Mouse (Mus musculus): Measurements from ENCODE around the gene Lrrn3. TPM values are rescaled to one million over a fixed set of nuclear protein-coding genes. Genes with fewer than 3 reads are reported as not detected.

Lrrn3 gene
- total and polyA plus RNA-seq, 2 experiments from 2014 or later = 92.8 to 127 TPM

GRCm38 (mm10) chr12:41436206-41436985 lies 49.8 kb downstream of the Lrrn3 start:
- no peak; the same call in 1 of the 2 replicates for ATAC-seq
- H3K9ac ChIP-seq = no peak overlapping the region
- no peak overlapping the region for H3K4me2 ChIP-seq (ENCODE audit: low read depth)
- H3K27me3 ChIP-seq (ENCODE audit: insufficient read depth, low read length) = no peaks in the 10 kb centered on the region
- no peaks in the 10 kb centered on the region for H3K36me3 ChIP-seq (ENCODE audit: insufficient read depth)
- TF ChIP-seq CTCF (IDR thresholded peaks at IDR 0.05; ENCODE audit: low read depth) = no peak
- H3K4me3 ChIP-seq (ENCODE audit: low read depth, low read length) = no peak overlapping the region
- no peak overlapping the region for H3K27ac ChIP-seq (ENCODE audit: low read depth, low read length)
- WGBS = 66% methylated on average over 5 of the region's 5 CpGs
- H3K4me1 ChIP-seq (ENCODE audit: insufficient read depth) = no peaks in the 10 kb centered on the region
- no peaks in the 10 kb centered on the region for H3K9me3 ChIP-seq (ENCODE audit: low read length)
- DNase-seq = no peak

GRCm38 (mm10) chr12:41428806-41429205 lies 57.4 kb downstream of the Lrrn3 start:
- H3K4me2 ChIP-seq (ENCODE audit: low read depth) = no peak overlapping the region
- H3K36me3 ChIP-seq (ENCODE audit: insufficient read depth) = no peaks in the 10 kb centered on the region
- no peak overlapping the region for H3K27ac ChIP-seq (ENCODE audit: low read depth, low read length)
- no peak for TF ChIP-seq CTCF (IDR thresholded peaks at IDR 0.05; ENCODE audit: low read depth)
- ATAC-seq = no peak
- no peak overlapping the region for H3K9ac ChIP-seq
- no peak overlapping the region for H3K4me3 ChIP-seq (ENCODE audit: low read depth, low read length)
- no peaks in the 10 kb centered on the region for H3K27me3 ChIP-seq (ENCODE audit: insufficient read depth, low read length)
- H3K4me1 ChIP-seq (ENCODE audit: insufficient read depth) = no peaks in the 10 kb centered on the region
- no peak for DNase-seq
- H3K9me3 ChIP-seq (ENCODE audit: low read length) = no peaks in the 10 kb centered on the region

- H3K4me3 ChIP-seq (ENCODE audit: low read depth, low read length) = no peak overlapping the region
- no peak for DNase-seq
- ATAC-seq = no peak
These were observed 58.8 kb downstream of the Lrrn3 start for GRCm38 (mm10) chr12:41427464-41427863.

GRCm38 (mm10) chr12:41425101-41425679 lies 61.0 kb downstream of the Lrrn3 start:
- no peaks in the 10 kb centered on the region for H3K9me3 ChIP-seq (ENCODE audit: low read length)
- no peak overlapping the region for H3K4me3 ChIP-seq (ENCODE audit: low read depth, low read length)
- no peaks in the 10 kb centered on the region for H3K36me3 ChIP-seq (ENCODE audit: insufficient read depth)
- ATAC-seq = no peak; the same call in 1 of the 2 replicates
- H3K4me2 ChIP-seq (ENCODE audit: low read depth) = no peak overlapping the region
- no peak overlapping the region for H3K27ac ChIP-seq (ENCODE audit: low read depth, low read length)
- 30% methylated on average over 9 of the region's 9 CpGs for WGBS
- H3K9ac ChIP-seq = no peak overlapping the region
- no peak for DNase-seq
- H3K4me1 ChIP-seq (ENCODE audit: insufficient read depth) = no peaks in the 10 kb centered on the region
- no peaks in the 10 kb centered on the region for H3K27me3 ChIP-seq (ENCODE audit: insufficient read depth, low read length)
- TF ChIP-seq CTCF (IDR thresholded peaks at IDR 0.05; ENCODE audit: low read depth) = no peak

More at GRCm38 (mm10) chr12:41427464-41427863, 58.8 kb downstream of the Lrrn3 start:
- Histone ChIP-seq H3K27me3 (ENCODE audit: insufficient read depth, low read length) (no peaks in the 10 kb centered on the region), H3K4me1 (ENCODE audit: insufficient read depth) (no peaks in the 10 kb centered on the region), H3K9ac (no peak overlapping the region), H3K36me3 (ENCODE audit: insufficient read depth) (no peaks in the 10 kb centered on the region), H3K4me2 (ENCODE audit: low read depth) (no peak overlapping the region), H3K27ac (ENCODE audit: low read depth, low read length) (no peak overlapping the region), H3K9me3 (ENCODE audit: low read length) (no peaks in the 10 kb centered on the region)
- TF ChIP-seq CTCF (IDR thresholded peaks at IDR 0.05; ENCODE audit: low read depth) = no peak
- WGBS = 26% methylated on average over 5 of the region's 5 CpGs

GRCm38 (mm10) chr12:41417961-41418360 lies 68.3 kb downstream of the Lrrn3 start:
- 47% methylated on average over 4 of the region's 4 CpGs for WGBS

GRCm38 (mm10) chr12:41417099-41417498 lies 69.1 kb downstream of the Lrrn3 start:
- no peak overlapping the region for H3K4me2 ChIP-seq (ENCODE audit: low read depth)
- H3K27ac ChIP-seq (ENCODE audit: low read depth, low read length) = no peak overlapping the region
- TF ChIP-seq CTCF (IDR thresholded peaks at IDR 0.05; ENCODE audit: low read depth) = no peak
- H3K9ac ChIP-seq = no peak overlapping the region
- DNase-seq (no peak), ATAC-seq (no peak)
- H3K4me3 ChIP-seq (ENCODE audit: low read depth, low read length) = no peak overlapping the region
- no peaks in the 10 kb centered on the region for H3K36me3 ChIP-seq (ENCODE audit: insufficient read depth)
- no peaks in the 10 kb centered on the region for H3K27me3 ChIP-seq (ENCODE audit: insufficient read depth, low read length)
- H3K4me1 ChIP-seq (ENCODE audit: insufficient read depth) = no peaks in the 10 kb centered on the region
- 59% methylated on average over 3 of the region's 3 CpGs for WGBS
- no peaks in the 10 kb centered on the region for H3K9me3 ChIP-seq (ENCODE audit: low read length)

More at GRCm38 (mm10) chr12:41417961-41418360, 68.3 kb downstream of the Lrrn3 start:
- no peak overlapping the region for H3K27ac ChIP-seq (ENCODE audit: low read depth, low read length)
- ATAC-seq (no peak; the same call in 1 of the 2 replicates), DNase-seq (no peak)
- H3K36me3 ChIP-seq (ENCODE audit: insufficient read depth) = no peaks in the 10 kb centered on the region
- H3K27me3 ChIP-seq (ENCODE audit: insufficient read depth, low read length) = no peaks in the 10 kb centered on the region
- no peak for TF ChIP-seq CTCF (IDR thresholded peaks at IDR 0.05; ENCODE audit: low read depth)
- H3K9ac ChIP-seq = no peak overlapping the region
- H3K9me3 ChIP-seq (ENCODE audit: low read length) = no peaks in the 10 kb centered on the region
- no peaks in the 10 kb centered on the region for H3K4me1 ChIP-seq (ENCODE audit: insufficient read depth)
- no peak overlapping the region for H3K4me2 ChIP-seq (ENCODE audit: low read depth)
- H3K4me3 ChIP-seq (ENCODE audit: low read depth, low read length) = no peak overlapping the region

GRCm38 (mm10) chr12:41416635-41417034 lies 69.6 kb downstream of the Lrrn3 start:
- no peaks in the 10 kb centered on the region for H3K4me1 ChIP-seq (ENCODE audit: insufficient read depth)
- no peak for TF ChIP-seq CTCF (IDR thresholded peaks at IDR 0.05; ENCODE audit: low read depth)
- no peak for DNase-seq

More at GRCm38 (mm10) chr12:41416635-41417034, 69.6 kb downstream of the Lrrn3 start:
- ATAC-seq = no peak
- no peak overlapping the region for H3K4me2 ChIP-seq (ENCODE audit: low read depth)
- H3K27ac ChIP-seq (ENCODE audit: low read depth, low read length) = no peak overlapping the region
- H3K9ac ChIP-seq = no peak overlapping the region
- no peaks in the 10 kb centered on the region for H3K36me3 ChIP-seq (ENCODE audit: insufficient read depth)
- H3K4me3 ChIP-seq (ENCODE audit: low read depth, low read length) = no peak overlapping the region
- H3K9me3 ChIP-seq (ENCODE audit: low read length) = no peaks in the 10 kb centered on the region
- no peaks in the 10 kb centered on the region for H3K27me3 ChIP-seq (ENCODE audit: insufficient read depth, low read length)

All from forebrain, postnatal 0 days (tissue).